Mouse (Mus musculus) liver, embryonic 13.5 days (tissue): Measurements from ENCODE around the gene Ramp2. TPM values are rescaled to one million over a fixed set of nuclear protein-coding genes. Genes with fewer than 3 reads are reported as not detected.
A peak's percentile ranks its signal among the peaks of the same experiment; 100 is the strongest.

ENCODE experiments used
- ATAC-seq: fragments of 200-750 bp; cut with Nextera tagmentation; 2 replicates; pipeline ENCODE4 v1.8.0; 2017; ENCODE audit warnings: low read depth, mild to moderate bottlenecking, moderate number of reproducible peaks, moderate library complexity
- DNase-seq: peaks from one replicate; pipeline ENCODE4 v3.0.0; 2022
- H3K27ac ChIP-seq: fragments of 300-500 bp; sonication (generic); 2 replicates; pipeline ENCODE4 v1.5.1; 2015; ENCODE audit warnings: moderate library complexity, mild to moderate bottlenecking, inconsistent platforms
- H3K27me3 ChIP-seq: fragments of 300-500 bp; sonication (generic); 2 replicates; pipeline ENCODE4 v1.6.1; 2015; ENCODE audit warnings: mild to moderate bottlenecking, inconsistent platforms
- H3K36me3 ChIP-seq: fragments of 300-500 bp; sonication (generic); 2 replicates; pipeline ENCODE4 v1.6.1; 2015; ENCODE audit warnings: mild to moderate bottlenecking, inconsistent platforms
- H3K4me1 ChIP-seq: fragments of 300-500 bp; sonication (generic); replicated peaks from 2 replicates; pipeline ENCODE4 v1.6.1; 2015; ENCODE audit warnings: inconsistent platforms
- H3K4me2 ChIP-seq: fragments of 300-500 bp; sonication (generic); 2 replicates; pipeline ENCODE4 v1.6.1; 2015; ENCODE audit warnings: inconsistent platforms, mild to moderate bottlenecking, moderate library complexity
- H3K4me3 ChIP-seq: fragments of 300-500 bp; sonication (generic); replicated peaks from 2 replicates; pipeline ENCODE4 v1.5.1; 2015; ENCODE audit warnings: mild to moderate bottlenecking, inconsistent platforms
- H3K9ac ChIP-seq: fragments of 300-500 bp; sonication (generic); 2 replicates; pipeline ENCODE4 v1.6.1; 2015; ENCODE audit warnings: mild to moderate bottlenecking, inconsistent platforms
- H3K9me3 ChIP-seq: fragments of 300-500 bp; sonication (generic); replicated peaks from 2 replicates; pipeline ENCODE4 v1.6.1; 2016; ENCODE audit warnings: inconsistent platforms
- WGBS: fragments of 180-500 bp; shearing (Covaris S2); methylation state at CpG from one replicate; pipeline ENCODE4 v1.1.7; 2015; ENCODE audit not compliant: insufficient replicate concordance; 5-methylcytosine and 5-hydroxymethylcytosine counted together
- polyA plus RNA-seq: library from polyadenylated mRNA; unstranded; fragments of >200 nt; fragmentation: Nextera tagmentation; extraction: Ambion mirVana; gene quantifications from 2 replicates; pipeline ENCODE4 v1.2.1, GENCODE M21; 2015

Ramp2 gene
- polyA plus RNA-seq, 1 experiment from 2014 or later: 23.4 TPM

DNA sequence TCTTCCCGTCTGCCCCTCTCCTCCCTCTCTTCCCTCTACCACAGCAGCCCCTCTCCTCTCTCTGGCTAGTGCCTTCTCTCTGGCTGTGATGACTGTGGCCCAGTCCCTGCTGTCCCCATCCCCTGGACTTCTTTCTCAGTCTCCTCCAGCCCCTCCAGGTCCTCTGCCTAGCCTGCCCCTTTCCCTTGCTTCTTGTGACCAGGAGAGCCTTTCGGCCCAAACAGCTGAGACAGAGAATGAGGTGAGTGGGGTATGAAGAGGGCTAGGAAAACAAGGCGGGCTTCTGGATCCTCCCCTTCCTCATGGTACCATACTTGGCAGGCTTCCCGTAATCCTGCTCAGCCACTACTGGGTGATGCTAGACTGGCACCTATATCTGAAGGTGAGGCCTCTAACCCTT lies 29.5 kb downstream of the Ramp2 start:
- Histone ChIP-seq H3K27ac (no peak overlapping the region), H3K4me1 (peaks cover 43% of the 10 kb centered on the region), H3K9ac (no peak overlapping the region), H3K4me3 (no peak overlapping the region), H3K36me3 (peaks cover 20% of the 10 kb centered on the region), H3K4me2 (no peak overlapping the region), H3K27me3 (0 out of 2 replicates have a peak, but pooled peaks cover 9% of the 10 kb centered on the region), H3K9me3 (no peaks in the 10 kb centered on the region)
- DNase-seq (no peak), ATAC-seq (no peak)
- WGBS: 79% methylated on average over 4 of the region's 4 CpGs

DNA sequence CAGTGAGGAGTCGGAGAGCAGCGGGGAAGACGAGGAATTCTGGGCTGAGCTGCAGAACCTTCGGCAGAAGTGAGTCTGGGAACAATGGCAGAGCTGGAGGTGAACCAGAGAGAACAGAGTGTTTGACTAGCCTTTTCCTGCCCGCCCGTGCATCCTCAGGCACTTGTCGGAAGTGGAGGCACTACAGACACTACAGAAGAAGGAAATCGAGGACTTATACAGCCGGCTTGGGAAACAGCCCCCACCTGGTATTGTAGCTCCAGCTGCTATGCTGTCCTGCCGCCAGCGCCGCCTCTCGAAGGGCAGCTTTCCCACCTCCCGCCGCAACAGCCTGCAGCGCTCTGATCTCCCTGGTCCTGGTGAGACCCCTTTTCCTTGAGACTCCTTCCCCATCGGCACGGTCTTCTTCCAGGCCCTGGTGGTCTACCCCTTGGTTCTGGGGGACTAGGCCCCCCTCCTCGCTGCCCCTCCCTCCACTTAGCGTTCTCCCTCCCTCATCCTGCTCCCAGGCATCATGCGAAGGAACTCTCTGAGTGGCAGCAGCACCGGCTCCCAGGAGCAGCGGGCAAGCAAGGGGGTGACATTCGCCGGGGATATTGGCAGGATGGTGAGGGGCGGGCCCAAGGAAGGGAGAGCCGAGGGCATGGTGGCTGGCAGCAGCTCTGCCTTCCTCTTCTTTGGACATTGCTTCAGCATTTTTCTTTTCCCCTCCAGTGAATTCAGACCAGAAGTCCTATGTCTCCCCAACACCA lies 30.7 kb downstream of the Ramp2 start:
- Histone ChIP-seq H3K36me3 (peaks cover 20% of the 10 kb centered on the region), H3K4me1 (peaks cover 35% of the 10 kb centered on the region), H3K27ac (peak overlapping the region; percentile 83; the same call in 1 of the 2 replicates), H3K4me2 (peak overlapping the region; percentile 90), H3K9ac (peak overlapping the region; percentile 86), H3K9me3 (no peaks in the 10 kb centered on the region), H3K27me3 (no peaks in the 10 kb centered on the region), H3K4me3 (peak overlapping the region; percentile 78)
- 64% methylated on average over 27 of the region's 27 CpGs for WGBS
- DNase-seq: no peak
- no peak for ATAC-seq

DNA sequence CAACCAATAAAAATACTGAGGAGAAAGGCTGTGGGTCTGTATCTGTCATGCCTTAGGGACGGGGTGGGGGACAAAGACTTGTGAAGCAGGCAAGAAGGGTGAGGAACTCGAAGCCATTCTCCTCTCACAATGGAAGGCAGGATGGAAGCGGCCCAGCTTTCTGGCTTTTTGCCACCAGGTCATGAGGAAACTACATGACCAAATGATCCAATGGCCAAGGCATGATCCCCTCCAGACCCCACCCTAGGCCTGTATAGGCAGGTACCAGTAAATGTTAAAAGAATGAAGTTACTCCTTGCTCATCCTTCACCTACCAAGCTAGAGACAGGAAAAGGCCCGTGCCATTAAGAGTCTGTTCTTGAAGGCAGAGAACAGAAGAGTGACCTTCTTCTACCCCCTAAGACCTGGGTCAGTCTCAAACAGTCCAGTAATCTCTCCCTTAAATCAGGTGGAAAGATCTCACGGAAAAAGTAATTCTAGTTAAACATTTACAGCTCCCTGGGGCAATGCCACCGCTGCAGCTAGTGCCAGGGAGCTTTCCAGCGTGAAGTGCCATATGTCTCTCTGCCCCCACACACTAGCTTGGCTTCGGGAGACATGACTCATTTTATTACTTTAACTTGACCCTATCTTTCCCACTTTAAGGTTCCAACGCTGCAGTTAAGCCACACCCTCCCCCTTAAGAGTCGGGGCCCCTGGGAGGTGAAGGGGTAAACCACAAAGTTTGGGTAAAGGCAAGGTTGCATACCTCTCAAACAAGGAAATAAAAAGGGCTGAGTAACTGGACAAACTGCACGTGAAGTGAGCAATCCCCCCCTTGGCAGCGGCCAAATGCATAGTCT lies 31.8 kb downstream of the Ramp2 start:
- WGBS: 42% methylated on average over 12 of the region's 12 CpGs
- peak overlapping the region; percentile 83 for H3K27ac ChIP-seq
- H3K4me2 ChIP-seq: peak overlapping the region; percentile 90
- H3K36me3 ChIP-seq: peaks cover 20% of the 10 kb centered on the region
- H3K4me1 ChIP-seq: peaks cover 35% of the 10 kb centered on the region
- no peaks in the 10 kb centered on the region for H3K27me3 ChIP-seq
- H3K9me3 ChIP-seq: no peaks in the 10 kb centered on the region
- DNase-seq (no peak), ATAC-seq (peak; percentile 32; the same call in 1 of the 2 replicates)
- peak overlapping the region; percentile 78 for H3K4me3 ChIP-seq
- peak overlapping the region; percentile 86 for H3K9ac ChIP-seq

DNA sequence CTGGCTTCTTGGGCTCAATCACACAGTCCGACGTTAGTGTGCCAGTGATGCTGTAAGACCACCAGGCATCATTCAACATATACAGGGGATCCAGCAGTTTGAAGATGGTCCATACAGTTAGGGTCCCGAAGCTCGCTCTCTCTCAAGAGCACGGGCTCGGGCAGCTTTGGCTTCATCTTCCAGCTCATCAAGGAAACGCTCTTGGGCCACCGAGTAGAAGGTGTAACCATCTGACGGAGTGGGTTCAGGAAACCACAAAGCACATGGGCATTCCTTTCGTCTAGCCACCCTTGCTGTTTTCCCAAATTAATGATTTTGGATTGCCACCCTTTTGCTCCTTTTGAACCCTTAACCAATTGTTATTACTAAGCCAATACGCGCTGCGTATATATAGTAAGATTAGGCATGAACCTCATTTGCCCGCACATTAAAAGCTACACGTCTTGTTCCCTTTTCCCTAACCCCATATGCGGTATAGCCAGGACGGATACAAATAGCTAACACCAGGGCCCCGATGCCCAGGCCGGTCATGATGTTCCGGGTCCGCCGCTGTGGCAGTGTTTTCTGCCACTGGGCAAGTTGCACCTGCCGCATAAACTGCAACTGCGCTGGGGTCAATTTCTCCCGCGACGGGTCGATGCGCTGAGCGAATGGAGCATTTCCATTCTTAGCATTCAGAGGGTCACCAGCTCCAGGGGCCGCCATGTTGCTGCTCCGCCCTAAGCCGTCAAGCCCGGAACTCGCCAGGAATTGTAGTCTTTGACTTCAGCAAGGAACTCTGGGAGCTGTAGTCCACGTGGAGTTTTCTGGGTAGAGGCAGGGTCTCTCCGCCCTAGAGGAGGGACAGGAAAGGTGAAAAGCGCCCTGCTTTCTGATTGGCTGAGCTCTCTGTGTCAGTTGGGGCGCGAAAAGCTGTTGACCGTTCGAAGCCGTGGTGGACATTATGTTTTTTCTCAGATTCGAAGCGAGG lies 32.7 kb downstream of the Ramp2 start, which contains the start of the genes Cntd1 and Coa3:
Gene Cntd1, plus strand, starts transcription at position 790 of the 970 bp plus-strand sequence.
Gene Coa3, minus strand, starts transcription at position 892 of the 970 bp plus-strand sequence.
- H3K27me3 ChIP-seq: no peaks in the 10 kb centered on the region
- WGBS: 4% methylated on average over 45 of the region's 45 CpGs

DNA sequence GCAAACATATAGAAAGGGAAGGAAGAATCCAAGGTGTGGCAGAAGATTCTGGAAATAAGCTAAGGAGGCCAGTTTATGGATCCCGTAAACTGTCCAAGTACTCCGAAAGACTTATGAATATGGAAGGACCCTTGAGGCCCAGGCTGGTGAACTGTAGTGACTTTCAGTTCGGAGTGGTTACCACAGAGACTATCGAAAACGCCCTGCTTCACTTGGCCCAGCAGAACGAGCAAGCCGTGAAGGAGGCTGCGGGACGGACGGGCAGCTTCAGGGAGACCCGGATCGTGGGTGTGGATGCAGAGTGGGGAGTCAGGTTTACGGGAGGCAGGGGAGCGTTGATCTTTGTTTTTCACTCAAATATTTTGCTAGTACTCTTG lies 33.4 kb downstream of the Ramp2 start:
- H3K27ac ChIP-seq: peak overlapping the region; percentile 68
- ATAC-seq: peak; percentile 43

More for the DNA sequence above, 32.7 kb downstream of the Ramp2 start, which contains the start of the genes Cntd1 and Coa3:
- peak within 1 kb of the TSS; percentile 83 for H3K27ac ChIP-seq
- ATAC-seq: peak; percentile 94
- peak; percentile 83 for DNase-seq
- H3K4me1 ChIP-seq: peaks cover 40% of the 10 kb centered on the region
- peaks cover 20% of the 10 kb centered on the region for H3K36me3 ChIP-seq
- peak within 1 kb of the TSS; percentile 90 for H3K4me2 ChIP-seq
- no peaks in the 10 kb centered on the region for H3K9me3 ChIP-seq
- peak within 1 kb of the TSS; percentile 78 for H3K4me3 ChIP-seq
- peak within 1 kb of the TSS; percentile 86 for H3K9ac ChIP-seq

DNA sequence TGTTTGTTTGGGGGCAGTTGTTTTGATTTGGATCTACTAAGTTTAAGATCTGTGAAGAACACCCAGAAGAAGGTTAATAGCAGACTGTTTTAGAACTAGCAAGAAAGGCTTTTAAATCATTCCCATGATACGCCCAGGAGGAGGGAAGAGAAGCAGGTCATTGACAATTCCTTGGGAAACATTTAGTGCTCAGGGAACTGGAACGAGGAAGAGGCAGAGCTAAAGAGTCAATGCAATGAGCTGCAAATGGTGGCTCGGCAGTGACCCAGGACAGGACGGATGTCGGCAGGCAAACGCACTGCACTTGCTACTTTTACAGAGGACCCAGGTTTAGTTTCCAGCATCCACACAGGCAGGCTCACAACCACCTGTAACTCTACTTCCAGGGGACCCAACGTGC lies 35.0 kb downstream of the Ramp2 start:
- no peak overlapping the region for H3K4me2 ChIP-seq
- H3K36me3 ChIP-seq: peaks cover 32% of the 10 kb centered on the region
- no peaks in the 10 kb centered on the region for H3K27me3 ChIP-seq
- 51% methylated on average over 7 of the region's 7 CpGs for WGBS
- no peaks in the 10 kb centered on the region for H3K9me3 ChIP-seq
- H3K9ac ChIP-seq: no peak overlapping the region
- ATAC-seq (no peak), DNase-seq (no peak)
- no peak overlapping the region for H3K27ac ChIP-seq
- H3K4me1 ChIP-seq: peaks cover 39% of the 10 kb centered on the region
- H3K4me3 ChIP-seq: no peak overlapping the region

More for the DNA sequence above, 33.4 kb downstream of the Ramp2 start:
- DNase-seq: no peak
- peak overlapping the region; percentile 90 for H3K4me2 ChIP-seq
- H3K27me3 ChIP-seq: no peaks in the 10 kb centered on the region
- peaks cover 40% of the 10 kb centered on the region for H3K4me1 ChIP-seq
- peaks cover 20% of the 10 kb centered on the region for H3K36me3 ChIP-seq
- WGBS: 60% methylated on average over 14 of the region's 14 CpGs
- H3K4me3 ChIP-seq: peak overlapping the region; percentile 78
- H3K9ac ChIP-seq: peak overlapping the region; percentile 86
- H3K9me3 ChIP-seq: no peaks in the 10 kb centered on the region

DNA sequence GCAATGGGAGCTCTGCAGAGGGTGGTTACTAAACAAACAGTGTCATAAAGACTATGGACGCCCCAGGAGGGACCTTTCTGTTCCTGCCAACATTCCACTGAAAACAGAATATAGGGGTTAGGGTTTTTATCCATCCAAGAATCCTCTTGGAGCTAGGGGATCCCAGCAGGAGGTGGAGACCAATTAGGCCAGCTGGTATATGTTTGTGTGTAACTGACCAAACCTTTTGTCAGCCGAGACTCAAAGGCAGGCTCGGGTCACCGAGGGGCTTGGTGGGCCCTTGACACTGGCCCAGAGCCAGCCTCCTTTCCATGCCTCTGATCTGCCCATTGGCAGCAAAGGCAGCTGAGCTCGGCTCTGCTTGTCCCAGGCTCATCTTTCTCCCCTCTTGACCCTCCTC lies 37.1 kb downstream of the Ramp2 start:
- DNase-seq: no peak
- no peak overlapping the region for H3K4me3 ChIP-seq
- ATAC-seq: no peak
- no peak overlapping the region for H3K27ac ChIP-seq
- no peak overlapping the region for H3K4me2 ChIP-seq
- H3K27me3 ChIP-seq: no peaks in the 10 kb centered on the region
- H3K9me3 ChIP-seq: no peaks in the 10 kb centered on the region
- H3K9ac ChIP-seq: no peak overlapping the region
- peaks cover 31% of the 10 kb centered on the region for H3K36me3 ChIP-seq
- peaks cover 19% of the 10 kb centered on the region for H3K4me1 ChIP-seq
- 63% methylated on average over 5 of the region's 5 CpGs for WGBS

DNA sequence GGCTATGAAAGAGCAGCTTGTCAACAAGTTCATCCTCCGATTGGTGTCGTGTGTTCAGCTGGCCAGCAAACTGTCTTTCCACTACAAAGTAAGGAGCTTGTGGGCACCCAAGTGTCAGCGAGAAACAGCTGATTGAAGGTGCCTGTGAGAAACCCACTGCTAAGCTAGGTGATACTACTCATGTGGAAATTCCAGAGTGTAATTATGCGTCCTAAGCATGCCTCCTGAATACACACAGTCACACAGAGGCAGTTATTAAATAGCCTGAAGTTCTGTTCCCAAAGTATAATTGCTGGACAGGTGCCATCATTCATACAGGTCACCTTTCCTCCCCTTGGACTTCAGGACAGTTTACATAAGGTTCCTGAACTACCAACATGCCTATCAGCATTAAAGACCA lies 38.0 kb downstream of the Ramp2 start:
- WGBS: 69% methylated on average over 4 of the region's 4 CpGs
- H3K9me3 ChIP-seq: no peaks in the 10 kb centered on the region
- no peak for DNase-seq
- no peaks in the 10 kb centered on the region for H3K27me3 ChIP-seq
- no peak overlapping the region for H3K4me3 ChIP-seq
- H3K9ac ChIP-seq: no peak overlapping the region
- no peak overlapping the region for H3K4me2 ChIP-seq
- H3K27ac ChIP-seq: no peak overlapping the region
- ATAC-seq: no peak
- peaks cover 15% of the 10 kb centered on the region for H3K4me1 ChIP-seq
- peaks cover 40% of the 10 kb centered on the region for H3K36me3 ChIP-seq

DNA sequence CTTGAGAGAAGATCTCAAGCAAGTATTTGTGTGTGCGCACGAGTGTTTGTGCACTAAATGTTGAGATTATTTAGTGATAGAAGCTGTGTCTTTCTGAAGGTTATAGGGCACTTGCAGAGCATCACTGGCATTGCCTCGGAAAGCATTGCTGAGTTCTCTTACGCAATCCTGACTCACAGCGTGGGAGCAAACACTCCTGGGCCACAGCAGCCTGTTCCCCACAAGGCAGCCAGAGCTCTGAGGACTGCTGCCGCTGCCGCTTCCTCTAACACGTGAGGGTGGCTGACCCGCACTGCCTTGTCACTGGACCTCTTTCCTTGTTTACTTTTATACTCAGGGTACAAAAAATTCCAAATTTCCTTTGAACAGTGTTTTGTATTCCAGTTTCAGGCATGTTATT lies 41.5 kb downstream of the Ramp2 start:
- Histone ChIP-seq H3K27me3 (no peaks in the 10 kb centered on the region), H3K4me2 (no peak overlapping the region), H3K9ac (no peak overlapping the region), H3K4me3 (no peak overlapping the region), H3K27ac (no peak overlapping the region), H3K4me1 (peaks cover 5% of the 10 kb centered on the region), H3K36me3 (peaks cover 75% of the 10 kb centered on the region), H3K9me3 (no peaks in the 10 kb centered on the region)
- 0 out of 2 replicates have a peak, but pooled peaks have one; percentile 26 for ATAC-seq
- DNase-seq: no peak
- WGBS: 63% methylated on average over 9 of the region's 9 CpGs

DNA sequence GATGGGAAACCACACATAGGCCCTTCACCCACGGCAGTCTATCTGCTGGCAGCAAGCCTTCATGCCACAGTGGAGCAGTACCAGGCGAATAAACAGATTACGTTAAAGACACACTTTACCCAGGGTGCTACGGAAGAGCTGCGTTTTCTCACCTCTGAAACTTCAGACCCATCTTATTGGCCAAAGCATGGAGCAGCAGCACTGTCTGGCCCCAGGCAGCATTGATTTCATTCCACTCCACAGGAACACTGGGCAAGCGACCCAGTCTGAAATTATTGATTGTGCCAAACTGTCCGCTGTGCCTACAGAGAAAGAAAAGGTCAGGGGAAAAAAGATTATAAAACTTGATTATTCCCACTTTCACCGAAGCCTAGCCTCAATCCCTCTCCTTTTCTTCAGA lies 45.4 kb downstream of the Ramp2 start:
- no peaks in the 10 kb centered on the region for H3K4me1 ChIP-seq

More for the DNA sequence above, 45.4 kb downstream of the Ramp2 start:
- Histone ChIP-seq H3K27me3 (no peaks in the 10 kb centered on the region), H3K36me3 (peaks cover 95% of the 10 kb centered on the region), H3K9ac (no peak overlapping the region), H3K27ac (no peak overlapping the region), H3K9me3 (no peaks in the 10 kb centered on the region), H3K4me2 (no peak overlapping the region), H3K4me3 (no peak overlapping the region)
- DNase-seq (no peak), ATAC-seq (no peak)
- 91% methylated on average over 8 of the region's 8 CpGs for WGBS
